Mouse (Mus musculus) limb, embryonic 14.5 days (tissue): ENCODE measurements at regions not wholly inside any gene's neighbourhood (a gene's known extent, or its start where the extent isn't known, plus 50 kb on each side); places are given as distances from the start of the nearest gene placed in this dataset.

Source experiments
- ATAC-seq: fragments of 200-750 bp; cut with Nextera tagmentation; 2 replicates; pipeline ENCODE4 v1.8.0; 2017; ENCODE audit warnings: low read depth, moderate number of reproducible peaks, moderate TSS enrichment; ENCODE audit not compliant: low FRiP score
- DNase-seq: peaks from one replicate; pipeline ENCODE4 v3.0.0-alpha.2; 2015; ENCODE audit warnings: low spot score
- H3K27ac ChIP-seq: fragments of 300-500 bp; sonication (generic); replicated peaks from 2 replicates; pipeline ENCODE4 v1.5.1; 2014; ENCODE audit warnings: low read depth, mild to moderate bottlenecking, low read length, moderate library complexity, mixed read lengths
- H3K27me3 ChIP-seq: fragments of 300-500 bp; sonication (generic); 2 replicates; pipeline ENCODE4 v1.6.1; 2014; ENCODE audit warnings: low read length, mixed read lengths; ENCODE audit not compliant: control insufficient read depth, insufficient read depth
- H3K36me3 ChIP-seq: fragments of 300-500 bp; sonication (generic); 2 replicates; pipeline ENCODE4 v1.6.1; 2014; ENCODE audit warnings: mild to moderate bottlenecking, low read length, moderate library complexity, mixed read lengths; ENCODE audit not compliant: control insufficient read depth, insufficient read depth
- H3K4me1 ChIP-seq: fragments of 300-500 bp; sonication (generic); 2 replicates; pipeline ENCODE4 v1.6.1; 2014; ENCODE audit warnings: antibody characterized with exemption, low read length, mixed read lengths; ENCODE audit not compliant: control insufficient read depth, insufficient read depth
- H3K4me2 ChIP-seq: fragments of 300-500 bp; sonication (generic); replicated peaks from 2 replicates; pipeline ENCODE4 v1.6.1; 2014; ENCODE audit warnings: low read depth, mild to moderate bottlenecking, low read length, moderate library complexity; ENCODE audit not compliant: severe bottlenecking
- H3K4me3 ChIP-seq: fragments of 300-500 bp; sonication (generic); replicated peaks from 2 replicates; pipeline ENCODE4 v1.5.1; 2014; ENCODE audit warnings: low read length
- H3K9ac ChIP-seq: fragments of 300-500 bp; sonication (generic); 2 replicates; pipeline ENCODE4 v1.6.1; 2014; ENCODE audit warnings: mild to moderate bottlenecking, low read depth, low read length, moderate library complexity; ENCODE audit not compliant: severe bottlenecking
- H3K9me3 ChIP-seq: fragments of 300-500 bp; sonication (generic); 2 replicates; pipeline ENCODE4 v1.6.1; 2016; ENCODE audit warnings: low read length; ENCODE audit not compliant: control insufficient read depth
- POLR2A ChIP-seq: fragments of 200-500 bp; IDR thresholded peaks from 2 replicates; pipeline ENCODE4 v1.8.0; 2012; ENCODE audit warnings: inconsistent platforms, mild to moderate bottlenecking, moderate library complexity, borderline replicate concordance; ENCODE audit not compliant: insufficient read depth, insufficient read length; ENCODE audit errors: extremely low read depth
- WGBS: fragments of 180-500 bp; shearing (Covaris S2); extraction: QIAGEN DNeasy Blood & Tissue Kit; methylation state at CpG from one replicate; pipeline ENCODE4 v1.1.7; 2014; 5-methylcytosine and 5-hydroxymethylcytosine counted together

GRCm38 (mm10) chr6:99811842-99812241 is 85.7 kb upstream of the Prok2 start:
- ATAC-seq: no peak
- no peak overlapping the region for H3K9ac ChIP-seq
- peaks cover 19% of the 10 kb centered on the region for H3K4me1 ChIP-seq
- no peak overlapping the region for H3K4me2 ChIP-seq
- H3K36me3 ChIP-seq: no peaks in the 10 kb centered on the region
- DNase-seq: no peak
- H3K4me3 ChIP-seq: no peak overlapping the region
- no peak for TF ChIP-seq POLR2A
- no peaks in the 10 kb centered on the region for H3K27me3 ChIP-seq
- WGBS: 87% methylated on average over 4 of the region's 4 CpGs
- H3K27ac ChIP-seq: no peak overlapping the region
- H3K9me3 ChIP-seq: no peaks in the 10 kb centered on the region

- DNase-seq: peak; percentile 85
- H3K4me1 ChIP-seq: peaks cover 19% of the 10 kb centered on the region
- no peaks in the 10 kb centered on the region for H3K27me3 ChIP-seq
- H3K4me3 ChIP-seq: no peak overlapping the region
- TF ChIP-seq POLR2A: no peak
- H3K36me3 ChIP-seq: no peaks in the 10 kb centered on the region
- no peak overlapping the region for H3K4me2 ChIP-seq
- H3K9me3 ChIP-seq: no peaks in the 10 kb centered on the region
- WGBS: 50% methylated on average over 9 of the region's 9 CpGs
- no peak overlapping the region for H3K9ac ChIP-seq
- peak; percentile 57; the same call in 1 of the 2 replicates for ATAC-seq
- H3K27ac ChIP-seq: no peak overlapping the region; the same call in 1 of the 2 replicates
Observed at GRCm38 (mm10) chr6:99810974-99811798, 85.0 kb upstream of the Prok2 start.

DNA sequence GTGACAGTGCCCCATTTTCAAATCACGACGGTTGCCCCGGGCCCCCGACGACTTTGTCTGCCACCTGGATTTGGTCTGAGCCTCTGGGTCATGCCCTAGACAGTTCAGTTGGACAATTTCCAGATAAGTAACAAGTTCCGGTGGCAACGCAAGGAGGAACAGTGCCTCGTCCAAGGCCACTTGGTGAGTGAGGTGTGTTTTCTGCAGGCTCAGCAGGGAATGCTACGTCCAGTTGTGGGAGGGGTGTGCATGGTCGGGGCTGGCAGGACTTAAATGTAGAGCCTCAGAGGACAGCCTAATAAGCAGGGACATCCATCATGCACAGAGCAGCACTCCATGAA is 78.7 kb upstream of the Prok2 start:
- Histone ChIP-seq H3K9me3 (no peaks in the 10 kb centered on the region), H3K4me3 (0 out of 2 replicates have a peak overlapping the region, but pooled peaks have one; percentile 1), H3K4me1 (peaks cover 17% of the 10 kb centered on the region), H3K4me2 (peak overlapping the region; percentile 44; the same call in 1 of the 2 replicates), H3K27ac (no peak overlapping the region), H3K9ac (no peak overlapping the region), H3K36me3 (no peaks in the 10 kb centered on the region), H3K27me3 (0 out of 2 replicates have a peak, but pooled peaks cover 4% of the 10 kb centered on the region)
- DNase-seq (no peak), ATAC-seq (no peak)
- no peak for TF ChIP-seq POLR2A
- WGBS: 20% methylated on average over 8 of the region's 10 CpGs

GRCm38 (mm10) chr6:99803983-99804904 is 78.1 kb upstream of the Prok2 start:
- peak; percentile 85 for ATAC-seq
- H3K4me2 ChIP-seq: peak overlapping the region; percentile 44
- H3K9me3 ChIP-seq: no peaks in the 10 kb centered on the region
- peak; percentile 93 for DNase-seq
- H3K4me1 ChIP-seq: peaks cover 20% of the 10 kb centered on the region
- H3K9ac ChIP-seq: no peak overlapping the region
- peak overlapping the region; percentile 1; the same call in 1 of the 2 replicates for H3K4me3 ChIP-seq
- H3K27ac ChIP-seq: no peak overlapping the region
- WGBS: 21% methylated on average over 25 of the region's 25 CpGs
- no peaks in the 10 kb centered on the region for H3K36me3 ChIP-seq
- 0 out of 2 replicates have a peak, but pooled peaks cover 4% of the 10 kb centered on the region for H3K27me3 ChIP-seq
- no peak for TF ChIP-seq POLR2A

GRCm38 (mm10) chr6:99800919-99801318 is 74.7 kb upstream of the Prok2 start:
- H3K9me3 ChIP-seq: no peaks in the 10 kb centered on the region
- DNase-seq: no peak
- H3K9ac ChIP-seq: no peak overlapping the region
- no peak overlapping the region for H3K27ac ChIP-seq
- TF ChIP-seq POLR2A: no peak
- H3K27me3 ChIP-seq: 0 out of 2 replicates have a peak, but pooled peaks cover 4% of the 10 kb centered on the region
- 62% methylated on average over 6 of the region's 6 CpGs for WGBS
- no peak overlapping the region for H3K4me2 ChIP-seq
- ATAC-seq: no peak
- peaks cover 20% of the 10 kb centered on the region for H3K4me1 ChIP-seq
- H3K36me3 ChIP-seq: no peaks in the 10 kb centered on the region
- H3K4me3 ChIP-seq: no peak overlapping the region
